Mouse (Mus musculus) activated CD4-positive, CD25-positive, alpha-beta regulatory T cell (primary cell): ENCODE data around the gene Celsr2. TPM values are rescaled to one million over a fixed set of nuclear protein-coding genes. Genes with fewer than 3 reads are reported as not detected.

ENCODE experiments used
- polyA plus RNA-seq, 2 experiments: library from polyadenylated mRNA; unstranded; fragments of 100-300 nt; shearing (Covaris generic); gene quantifications; one replicate each; pipeline ENCODE4 v1.2.1; 2017

Gene Celsr2
- 1 to 10 TPM in 1 of 2 experiments, under 1 TPM in 1; 0.69 to 1.0 TPM for polyA plus RNA-seq

GRCm38 (mm10) chr3:108414857-108415830 is at the start of gene Celsr2:
TSS of gene Celsr2 (minus strand) at chr3:108415552.

DNA sequence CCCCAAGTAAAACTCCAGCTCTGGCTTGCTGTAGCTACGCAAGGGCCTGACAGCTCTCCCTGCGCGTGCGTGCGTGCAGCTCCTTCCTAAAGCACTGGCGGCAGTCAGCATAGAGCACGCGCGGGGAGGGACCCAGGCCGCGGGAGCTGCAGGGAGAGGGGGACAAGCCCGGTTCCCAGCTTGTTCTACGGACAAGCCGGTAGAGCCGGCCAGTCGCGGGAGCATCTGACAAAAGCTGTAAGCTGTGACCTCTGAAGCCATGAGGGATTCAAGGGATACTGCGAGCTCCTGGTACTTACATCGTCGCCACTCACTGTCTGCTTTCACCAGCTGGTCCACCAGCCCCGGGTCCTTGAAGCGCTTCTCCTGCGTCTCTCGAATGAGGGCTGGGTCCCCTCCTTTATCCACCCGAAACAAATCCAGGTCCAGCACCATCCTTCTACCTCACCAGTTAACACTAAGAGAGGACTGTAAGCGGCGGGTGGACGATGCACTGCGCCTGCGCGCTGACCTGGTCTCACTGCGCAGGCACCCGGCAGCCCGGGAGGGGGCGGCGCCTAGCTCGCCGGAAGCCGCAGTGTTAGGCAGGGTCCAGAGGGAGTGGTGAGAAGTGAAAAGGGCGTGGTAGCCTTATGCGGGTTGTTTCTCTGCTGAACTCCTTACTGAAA is 29.5 kb upstream of the Celsr2 start, which contains the start of gene Sars:
TSS of gene Sars (minus strand) at position 512 of the 668 bp plus-strand sequence.

DNA sequence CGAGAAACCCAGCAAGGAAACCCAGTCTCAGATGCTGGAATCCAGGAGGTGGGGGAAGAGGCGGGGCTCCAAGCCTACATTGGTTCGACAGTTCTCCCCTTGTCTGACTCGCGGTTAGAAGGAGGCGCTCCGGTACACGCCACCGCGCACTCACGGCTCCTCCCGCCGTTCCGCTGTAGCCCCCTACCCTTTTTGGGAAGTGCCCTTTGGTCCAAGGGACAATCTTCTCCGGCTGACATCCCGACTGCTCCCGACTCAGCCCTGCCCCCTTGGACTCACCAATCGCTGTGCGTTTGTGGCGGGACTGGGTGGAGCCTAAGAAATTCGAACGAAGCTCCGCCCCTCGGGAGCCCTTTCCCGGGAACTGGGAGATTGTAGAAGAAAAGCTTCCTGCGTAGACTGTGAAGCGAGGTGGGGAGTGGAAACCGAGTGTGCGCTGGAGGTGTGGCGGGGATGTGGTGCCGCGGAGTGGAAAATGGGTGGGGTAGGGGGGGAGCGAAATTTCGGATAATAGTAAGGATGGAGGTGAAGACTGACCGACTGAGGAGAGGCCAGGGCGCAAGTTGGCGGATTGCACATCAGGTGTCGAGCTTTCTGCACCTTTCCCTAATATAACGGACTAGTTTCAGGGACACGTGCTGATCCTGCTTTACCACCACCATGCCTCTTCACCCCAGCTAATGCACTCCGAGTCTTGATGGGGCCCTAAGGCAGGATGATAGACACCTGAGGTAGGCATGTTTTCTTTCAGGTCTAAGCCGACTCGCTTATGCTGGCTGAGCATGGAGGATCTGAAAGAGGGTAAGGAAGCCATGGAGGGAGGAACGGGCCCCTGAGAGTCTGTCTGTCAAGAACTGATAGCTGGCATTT is 31.6 kb downstream of the Celsr2 start, which contains the start of gene Psrc1:
TSS of gene Psrc1 (plus strand) at position 355 of the 870 bp plus-strand sequence.

GRCm38 (mm10) chr3:108364270-108364995 is 50.9 kb downstream of the Celsr2 start, which contains the start of gene Mybphl:
TSS of gene Mybphl (plus strand) at chr3:108364911.

Other genes with a start within 250 kb of the Celsr2 start
- gene Amigo1, start 229.2 kb downstream of the Celsr2 start, polyA plus RNA-seq = 1 to 10 TPM; 1.4 to 2.0 TPM
- gene Cyb561d1, start 214.3 kb downstream of the Celsr2 start, polyA plus RNA-seq = 10 to 100 TPM; 15.8 to 16.9 TPM
- 1 to 10 TPM; 7.7 to 8.3 TPM for gene Atxn7l2, start 204.6 kb downstream of the Celsr2 start, polyA plus RNA-seq
- not detected for gene Sypl2, start 188.9 kb downstream of the Celsr2 start, polyA plus RNA-seq
- gene Psma5, start 158.6 kb downstream of the Celsr2 start, polyA plus RNA-seq = 100 to 1,000 TPM; 169 to 196 TPM
- under 1 TPM; 0.23 to 0.43 TPM for gene Sort1, start 131.5 kb downstream of the Celsr2 start, polyA plus RNA-seq
- gene Mybphl, start 50.6 kb downstream of the Celsr2 start, polyA plus RNA-seq = not detected
- gene Psrc1, start 31.7 kb downstream of the Celsr2 start, polyA plus RNA-seq = 1 to 10 TPM; 4.3 to 5.7 TPM
- 100 to 1,000 TPM; 157 TPM for gene Sars, start 29.7 kb upstream of the Celsr2 start, polyA plus RNA-seq
- gene 1700013F07Rik, start 118.6 kb upstream of the Celsr2 start, polyA plus RNA-seq = under 1 TPM in 1 of 2 experiments, not detected in 1; 0.61 TPM
- under 1 TPM; 0.21 to 0.99 TPM for gene 5330417C22Rik, start 121.0 kb upstream of the Celsr2 start, polyA plus RNA-seq
- 10 to 100 TPM; 30.1 to 33.9 TPM for gene Tmem167b, start 146.9 kb upstream of the Celsr2 start, polyA plus RNA-seq
- gene Taf13, start 156.1 kb upstream of the Celsr2 start, polyA plus RNA-seq = 10 to 100 TPM; 23.4 to 29.8 TPM
- 10 to 100 TPM; 11.8 to 15.3 TPM for gene Wdr47, start 175.7 kb upstream of the Celsr2 start, polyA plus RNA-seq
- gene Clcc1, start 238.4 kb upstream of the Celsr2 start, polyA plus RNA-seq = 10 to 100 TPM; 50.3 to 65.5 TPM